Mouse (Mus musculus): Measurements from ENCODE around the gene Gm20532.

The Gm20532 gene

DNA sequence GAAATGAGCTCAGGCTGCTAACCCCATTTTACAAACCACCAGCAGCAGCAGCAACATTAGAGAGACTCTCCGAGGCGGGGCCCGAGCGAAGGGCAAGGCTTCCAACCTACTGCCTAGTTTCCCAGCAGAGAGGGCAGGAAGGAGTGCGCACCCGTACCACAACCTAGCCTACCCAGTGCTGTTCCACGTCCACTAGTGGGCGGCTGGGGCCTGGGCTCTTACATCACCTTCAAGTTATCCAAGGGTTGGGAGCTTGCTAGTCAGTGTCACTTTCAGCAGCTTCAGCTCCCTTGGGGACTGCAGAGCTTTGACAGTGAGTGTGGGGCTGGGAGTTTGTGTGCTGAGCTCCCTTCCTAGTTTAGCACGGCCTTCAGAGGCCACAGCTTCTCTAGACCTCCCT, 15.0 kb upstream of the Gm20532 start:
- in situ Hi-C loops (cut with MboI; ENCODE audit: unreplicated experiment in 2 of 2), result loop anchor here (5.0 to 25.0 kb wide), 3 partner anchors 419 to 734 kb away; partner anchors contain the start of gene Sohlh1 (in 1 of the 2)

DNA sequence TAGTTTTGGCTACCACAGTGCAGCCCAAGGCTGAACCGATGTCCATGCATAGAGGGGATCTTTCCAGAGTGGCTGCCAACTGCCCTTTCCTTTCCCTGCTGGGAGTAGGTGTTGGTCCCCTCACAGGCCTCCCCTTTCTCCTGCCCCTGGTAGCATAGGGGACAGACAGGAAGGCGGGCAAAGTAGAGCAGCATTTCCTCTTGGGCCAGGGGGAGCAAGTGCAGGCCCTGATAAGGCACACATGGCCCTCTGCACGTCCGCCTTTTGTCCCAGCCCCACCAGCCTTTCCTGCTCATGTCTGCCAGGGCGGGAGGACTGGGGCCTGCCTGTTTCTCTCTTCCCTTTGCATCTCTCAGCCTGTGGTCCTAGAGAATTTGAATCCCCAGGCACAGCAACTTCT, 14.6 kb upstream of the Gm20532 start:
- in situ Hi-C loops (cut with MboI; ENCODE audit: unreplicated experiment in 2 of 2), result loop anchor here (5.0 to 25.0 kb wide), 3 partner anchors 420 to 735 kb away; partner anchors contain the start of gene Sohlh1 (in 1 of the 2)

GRCm38 (mm10) chr2:26573396-26573795, 13.0 kb upstream of the Gm20532 start:
- in situ Hi-C loops (cut with MboI; ENCODE audit: unreplicated experiment in 2 of 2), result loop anchor here (5.0 to 25.0 kb wide), 3 partner anchors 421 to 736 kb away; partner anchors contain the start of gene Sohlh1 (in 1 of the 2)

GRCm38 (mm10) chr2:26573807-26574206, 12.6 kb upstream of the Gm20532 start:
- in situ Hi-C loops (cut with MboI; ENCODE audit: unreplicated experiment in 2 of 2), result loop anchor here (5.0 to 25.0 kb wide), 3 partner anchors 422 to 737 kb away; partner anchors contain the start of gene Sohlh1 (in 1 of the 2)

- in situ Hi-C loops (cut with MboI; ENCODE audit: unreplicated experiment in 2 of 2), result loop anchor here (5.0 to 25.0 kb wide), 3 partner anchors 423 to 738 kb away; partner anchors contain the start of gene Sohlh1 (in 1 of the 2)
Observed at GRCm38 (mm10) chr2:26574862-26575261, 11.6 kb upstream of the Gm20532 start.

GRCm38 (mm10) chr2:26575378-26575777, 11.1 kb upstream of the Gm20532 start:
- in situ Hi-C loops (cut with MboI; ENCODE audit: unreplicated experiment in 2 of 2), result no loop called here

DNA sequence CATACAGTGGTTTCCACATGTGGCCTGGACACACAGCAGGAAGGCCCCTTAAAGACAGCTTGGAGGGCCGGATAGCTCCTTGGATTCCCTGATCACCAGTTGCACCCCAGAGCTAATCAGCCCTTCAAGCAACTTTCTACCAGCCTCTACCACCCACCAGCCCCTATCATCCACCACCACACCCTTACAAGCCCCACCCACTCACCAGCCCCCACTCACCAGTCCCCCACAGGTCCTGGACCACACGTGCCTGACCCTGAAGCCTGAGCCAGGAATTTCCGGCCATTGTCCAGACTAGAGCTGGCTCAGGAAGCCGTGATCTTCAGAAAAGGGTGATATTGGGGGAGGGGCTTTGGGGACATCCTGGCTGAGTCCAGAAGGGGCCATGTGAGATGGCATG, 10.6 kb upstream of the Gm20532 start:
- in situ Hi-C loops (cut with MboI; ENCODE audit: unreplicated experiment in 2 of 2), result no loop called here

DNA sequence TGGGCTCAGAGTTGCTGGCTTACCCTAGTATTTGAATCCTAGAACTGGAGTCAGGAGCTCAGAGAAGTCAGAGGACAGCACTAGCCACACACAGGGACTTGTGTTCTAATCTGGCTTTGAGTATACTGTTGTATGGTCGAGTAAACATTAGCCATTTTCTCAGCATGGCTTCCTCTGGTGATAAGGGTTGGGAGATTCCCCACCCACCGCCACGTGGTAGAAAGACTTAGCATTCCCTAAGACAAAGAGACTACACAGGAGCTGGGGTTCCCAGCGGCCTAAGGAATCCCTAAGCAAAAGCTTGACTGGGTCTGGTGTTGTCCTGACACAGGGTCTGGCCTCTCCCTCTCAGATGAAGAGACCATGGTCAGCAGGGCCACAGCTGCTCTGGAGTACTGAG, 10.0 kb upstream of the Gm20532 start:
- in situ Hi-C loops (cut with MboI; ENCODE audit: unreplicated experiment in 2 of 2), result no loop called here

GRCm38 (mm10) chr2:26578369-26578768, 8.1 kb upstream of the Gm20532 start:
- in situ Hi-C loops (cut with MboI; ENCODE audit: unreplicated experiment in 2 of 2), result no loop called here

DNA sequence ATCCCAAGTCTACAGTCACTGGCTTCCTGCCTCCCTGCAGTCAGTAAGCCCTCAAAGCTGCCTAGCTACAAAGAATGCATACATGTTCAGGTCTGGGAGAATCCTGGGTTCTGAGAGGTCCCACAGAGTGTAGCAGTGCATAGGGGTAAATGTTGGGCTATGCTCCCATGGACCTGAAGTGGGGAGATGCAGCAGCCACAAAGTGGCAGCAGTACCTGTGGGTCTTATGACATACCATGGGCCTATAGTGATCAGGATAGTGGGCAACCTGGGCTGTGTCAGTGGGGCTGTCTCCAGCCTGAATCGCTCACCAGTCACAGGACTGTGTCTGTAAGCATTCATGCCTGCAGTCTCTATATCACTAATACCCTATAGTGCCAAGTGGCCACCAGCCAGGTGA, 6.7 kb upstream of the Gm20532 start, which contains the start of gene Egfl7:
Gene Egfl7 (plus strand): TSS at position 301 of the 400 bp plus-strand sequence.
- in situ Hi-C loops (cut with MboI; ENCODE audit: unreplicated experiment in 2 of 2), result no loop called here

DNA sequence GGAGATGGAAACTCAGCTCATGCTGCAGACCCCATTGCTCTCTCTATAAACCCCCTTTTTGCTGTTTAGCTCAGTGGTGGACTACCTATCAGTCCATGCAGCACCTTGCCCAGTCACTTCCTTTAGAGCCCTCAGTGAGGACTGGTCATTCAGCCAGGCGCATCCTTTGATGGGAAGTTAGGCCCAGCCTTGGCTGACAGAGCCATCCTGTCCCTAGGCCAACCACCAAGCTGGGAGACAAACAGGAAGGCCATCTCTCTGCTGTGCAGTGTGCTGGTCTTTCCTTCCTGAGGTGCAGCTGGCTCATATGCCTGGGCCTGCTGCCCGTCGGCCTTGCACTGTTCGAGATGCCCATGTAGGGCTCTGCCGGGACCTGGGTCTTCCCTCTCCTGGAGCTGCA, 5.7 kb upstream of the Gm20532 start:
- in situ Hi-C loops (cut with MboI; ENCODE audit: unreplicated experiment in 2 of 2), result no loop called here

- in situ Hi-C loops (cut with MboI; ENCODE audit: unreplicated experiment in 2 of 2), result no loop called here
Observed at GRCm38 (mm10) chr2:26582203-26582602, 4.2 kb upstream of the Gm20532 start.

DNA sequence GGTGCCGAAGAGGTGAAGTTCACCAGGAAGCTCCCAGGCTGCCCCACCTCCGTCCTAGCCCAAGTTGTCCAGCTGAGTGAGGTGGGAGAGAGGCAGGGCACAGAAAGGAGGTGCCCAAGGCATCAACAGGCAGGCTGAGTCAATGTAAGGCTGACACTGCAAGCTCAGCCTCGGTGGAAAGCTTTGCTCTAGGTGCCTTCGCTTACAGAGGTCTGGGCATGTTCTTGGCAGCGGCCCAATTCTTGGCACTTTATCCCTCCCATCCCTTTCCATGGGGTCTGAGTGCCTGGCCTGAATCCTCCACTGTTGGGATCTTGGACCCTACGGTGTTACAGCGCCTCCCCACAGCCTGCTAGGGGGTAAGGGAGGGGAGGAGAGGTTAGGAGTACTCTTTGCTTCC, 3.7 kb upstream of the Gm20532 start:
- in situ Hi-C loops (cut with MboI; ENCODE audit: unreplicated experiment in 2 of 2), result no loop called here

- in situ Hi-C loops (cut with MboI; ENCODE audit: unreplicated experiment in 2 of 2), result no loop called here
Observed at GRCm38 (mm10) chr2:26583640-26584039, 2.8 kb upstream of the Gm20532 start.

DNA sequence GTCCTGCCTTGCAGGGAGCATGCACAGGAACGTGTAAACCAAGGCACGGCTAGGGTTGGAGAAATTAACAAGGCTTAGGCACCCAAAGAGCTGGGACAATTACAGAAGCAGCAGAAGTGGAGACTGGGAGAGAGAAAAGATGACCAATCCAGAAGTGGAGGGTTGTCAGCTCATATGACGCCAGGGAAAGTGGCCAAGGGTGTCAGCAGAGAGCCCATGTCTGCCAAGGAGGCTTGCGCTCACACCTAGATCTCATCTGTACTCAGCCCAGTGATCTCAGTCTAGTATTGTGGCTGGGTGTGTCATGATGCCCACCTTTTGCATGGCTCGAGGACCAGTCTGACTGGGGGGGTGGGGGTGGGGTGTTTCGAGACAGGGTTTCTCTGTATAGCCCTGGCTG, 726 bp upstream of the Gm20532 start:
- in situ Hi-C loops (cut with MboI; ENCODE audit: unreplicated experiment in 2 of 2), result no loop called here

GRCm38 (mm10) chr2:26587044-26587405, 586 bp downstream of the Gm20532 start:
- in situ Hi-C loops (cut with MboI; ENCODE audit: unreplicated experiment in 2 of 2), result no loop called here

- in situ Hi-C loops (cut with MboI; ENCODE audit: unreplicated experiment in 2 of 2), result no loop called here
Observed at GRCm38 (mm10) chr2:26588573-26588972, 2.1 kb downstream of the Gm20532 start.

- in situ Hi-C loops (cut with MboI; ENCODE audit: unreplicated experiment in 2 of 2), result no loop called here
Observed at GRCm38 (mm10) chr2:26589284-26589683, 2.8 kb downstream of the Gm20532 start.

DNA sequence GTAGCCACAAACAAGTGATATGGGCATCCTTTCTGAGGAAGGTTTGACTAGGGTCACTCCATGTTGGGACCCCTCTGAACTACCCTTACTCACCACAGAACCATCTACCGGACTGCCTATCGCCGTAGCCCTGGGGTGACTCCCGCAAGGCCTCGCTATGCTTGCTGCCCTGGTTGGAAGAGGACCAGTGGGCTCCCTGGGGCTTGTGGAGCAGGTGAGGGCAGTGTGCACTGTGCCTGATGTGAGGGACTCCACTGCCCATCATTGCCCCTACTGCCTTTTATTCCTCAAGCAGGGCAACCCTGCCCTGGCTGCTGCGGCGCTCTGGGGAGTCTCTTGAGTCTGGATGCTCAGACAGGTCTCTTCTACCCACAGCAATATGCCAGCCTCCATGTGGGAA, 3.8 kb downstream of the Gm20532 start:
- in situ Hi-C loops (cut with MboI; ENCODE audit: unreplicated experiment in 2 of 2), result loop anchor here in 1 of 2 experiments (10.0 kb wide), 1 partner anchor 445 kb away; no protein-coding TSS in a partner anchor

- in situ Hi-C loops (cut with MboI; ENCODE audit: unreplicated experiment in 2 of 2), result loop anchor here in 1 of 2 experiments (10.0 kb wide), 1 partner anchor 444 kb away; no protein-coding TSS in a partner anchor
Observed at GRCm38 (mm10) chr2:26590962-26591361, 4.5 kb downstream of the Gm20532 start.

- in situ Hi-C loops (cut with MboI; ENCODE audit: unreplicated experiment in 2 of 2), result loop anchor here in 1 of 2 experiments (10.0 kb wide), 1 partner anchor 443 kb away; no protein-coding TSS in a partner anchor
Observed at GRCm38 (mm10) chr2:26591416-26591815, 5.0 kb downstream of the Gm20532 start.

DNA sequence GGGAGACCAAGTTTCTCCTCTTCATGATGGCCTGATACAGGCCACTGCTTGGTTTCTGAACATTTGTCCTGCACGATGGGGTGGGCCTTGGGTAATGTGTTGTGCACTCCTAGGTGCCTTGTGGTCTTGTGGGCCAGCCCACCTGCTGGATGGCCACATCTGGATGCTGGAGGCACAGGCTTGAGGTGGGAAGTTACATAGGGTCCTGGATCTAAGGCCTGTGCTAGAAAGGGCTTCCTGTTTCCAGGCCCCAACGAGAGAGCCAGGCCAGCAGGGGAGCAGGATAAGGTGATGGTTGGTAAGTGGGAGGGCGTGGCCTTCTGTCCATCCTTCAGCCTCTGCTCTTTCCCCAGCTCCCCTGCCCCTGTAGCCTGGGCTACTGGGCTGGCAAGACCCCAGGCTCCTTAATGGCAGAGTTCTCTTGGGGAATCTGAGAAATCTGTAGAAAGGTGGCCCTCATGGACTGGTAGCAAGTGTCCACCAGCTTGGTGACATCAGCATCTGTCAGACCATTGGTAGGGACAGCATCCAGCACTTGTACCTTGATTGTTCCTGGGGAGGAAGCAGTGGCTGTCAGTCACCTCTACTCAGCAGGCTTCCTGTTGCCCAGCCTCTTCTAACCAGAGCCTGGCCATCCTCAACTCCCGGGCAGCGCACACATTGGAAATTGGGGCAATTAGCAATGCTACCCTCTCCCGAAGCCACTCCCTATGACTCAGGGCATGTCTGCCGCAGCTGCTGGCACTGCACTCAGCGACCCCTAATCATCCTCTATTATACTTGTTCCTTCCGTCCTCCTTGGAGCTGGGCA, 7.0 kb downstream of the Gm20532 start:
- in situ Hi-C loops (cut with MboI; ENCODE audit: unreplicated experiment in 2 of 2), result loop anchor here in 1 of 2 experiments (10.0 kb wide), 1 partner anchor 441 kb away; no protein-coding TSS in a partner anchor

Measured in v-Abl transformed pro-B cells (cell line).